Mouse (Mus musculus) retina, postnatal 1 day (tissue): ENCODE data around the gene Cd6.

ENCODE experiments used
- DNase-seq: peaks from one replicate; pipeline ENCODE4 v3.0.0-alpha.2; 2012

Cd6 gene

GRCm38 (mm10) chr19:10798576-10798975 lies 31.3 kb downstream of the Cd6 start:
- DNase-seq: no peak

GRCm38 (mm10) chr19:10794916-10795315 lies 34.9 kb downstream of the Cd6 start:
- DNase-seq: no peak

- no peak for DNase-seq
Observed at GRCm38 (mm10) chr19:10793044-10793443, 36.8 kb downstream of the Cd6 start.

GRCm38 (mm10) chr19:10790323-10790722 lies 39.5 kb downstream of the Cd6 start:
- DNase-seq: no peak

GRCm38 (mm10) chr19:10788242-10788641 lies 41.6 kb downstream of the Cd6 start:
- no peak for DNase-seq

GRCm38 (mm10) chr19:10787406-10787805 lies 42.5 kb downstream of the Cd6 start:
- no peak for DNase-seq

GRCm38 (mm10) chr19:10786753-10787152 lies 43.1 kb downstream of the Cd6 start:
- DNase-seq: no peak

GRCm38 (mm10) chr19:10784796-10785459 lies 44.9 kb downstream of the Cd6 start:
- DNase-seq: no peak

GRCm38 (mm10) chr19:10784061-10784460 lies 45.8 kb downstream of the Cd6 start:
- DNase-seq: no peak

- DNase-seq: no peak
Observed at GRCm38 (mm10) chr19:10783168-10783567, 46.7 kb downstream of the Cd6 start.

- DNase-seq: no peak
Observed at GRCm38 (mm10) chr19:10781641-10782040, 48.2 kb downstream of the Cd6 start.

GRCm38 (mm10) chr19:10776906-10777305 lies 53.0 kb downstream of the Cd6 start:
- DNase-seq: no peak

GRCm38 (mm10) chr19:10774141-10774540 lies 55.7 kb downstream of the Cd6 start:
- DNase-seq: no peak

GRCm38 (mm10) chr19:10773384-10773783 lies 56.5 kb downstream of the Cd6 start:
- DNase-seq: no peak

- DNase-seq: no peak
Observed at GRCm38 (mm10) chr19:10772866-10773265, 57.0 kb downstream of the Cd6 start.

GRCm38 (mm10) chr19:10771995-10772394 lies 57.9 kb downstream of the Cd6 start:
- DNase-seq: no peak

GRCm38 (mm10) chr19:10769429-10770195 lies 60.2 kb downstream of the Cd6 start:
- no peak for DNase-seq

GRCm38 (mm10) chr19:10768694-10769428 lies 61.0 kb downstream of the Cd6 start:
- DNase-seq: no peak

- no peak for DNase-seq
Observed at GRCm38 (mm10) chr19:10767631-10768030, 62.2 kb downstream of the Cd6 start.

GRCm38 (mm10) chr19:10763381-10764031 lies 66.4 kb downstream of the Cd6 start:
- no peak for DNase-seq

GRCm38 (mm10) chr19:10762468-10762867 lies 67.4 kb downstream of the Cd6 start:
- DNase-seq: no peak

- DNase-seq: no peak
Observed at GRCm38 (mm10) chr19:10761794-10762415, 68.0 kb downstream of the Cd6 start.
